15 mouse cellular contexts compared by ENCODE assay signal in genomic region chr4:133820166-133820565, GRCm38 (mm10).
DNase-seq lines count a peak whose midpoint lies in the region; ATAC-seq and TF ChIP-seq lines count a peak whose summit lies in the region.
"Had no signal": no experiment of that assay in that cellular context is flagged by ENCODE, and none has a peak within 500 bp of the region (broad histone marks: within the 10 kb centered on the region; RNA-seq: fewer than 3 reads in every experiment).

No protein-coding gene starts in this region.

- H3K27ac ChIP-seq in layer of hippocampus, adult 2 months: peak overlapping the region; percentile 70
- H3K27ac ChIP-seq in MEL (ENCODE audit: control insufficient read depth, low read depth, low read length): peak overlapping the region; percentile 55; the same call in 1 of the 2 replicates
- 0 out of 2 replicates have a peak overlapping the region, but pooled peaks have one; percentile 18 for H3K27ac ChIP-seq in cortical plate, adult 2 months (ENCODE audit: insufficient read depth, low read length)
- H3K27ac ChIP-seq in olfactory bulb, adult 2 months (ENCODE audit: insufficient read depth, low read depth, low read length): peak overlapping the region; percentile 12; the same call in 1 of the 2 replicates
- no peak overlapping the region for H3K27ac ChIP-seq in forebrain, embryonic 11.5 days (ENCODE audit: low read depth, low read length)
- H3K27ac ChIP-seq: forebrain, embryonic 15.5 days; heart, embryonic 13.5 days; limb, embryonic 13.5 days; neural tube, embryonic 15.5 days had no signal

- ATAC-seq in cerebellum, adult (ENCODE audit: insufficient number of reproducible peaks, low FRiP score, low TSS enrichment): no peak
- no peak for ATAC-seq in forebrain, embryonic 11.5 days (replicated peaks; ENCODE audit: low FRiP score)
- ATAC-seq: forebrain, embryonic 15.5 days had no signal

- H3K27me3 ChIP-seq in MEL (ENCODE audit: control insufficient read depth in 1 of 2, insufficient read depth in 2 of 2, low read length in 2 of 2): no peaks in the 10 kb centered on the region
- H3K27me3 ChIP-seq in forebrain, embryonic 11.5 days (ENCODE audit: control insufficient read depth, insufficient read depth, low read length): no peaks in the 10 kb centered on the region
- H3K27me3 ChIP-seq: forebrain, embryonic 15.5 days; heart, embryonic 13.5 days; limb, embryonic 13.5 days; megakaryocyte, embryonic 14.5 days; neural tube, embryonic 15.5 days had no signal

- peak; percentile 3; the same call in 1 of the 2 replicates for TF ChIP-seq RAD21 in MEL (IDR thresholded peaks at IDR 0.05; ENCODE audit: low read depth, low read length)

- no peak for TF ChIP-seq CTCF in layer of hippocampus, adult 2 months (conservative IDR thresholded peaks at IDR 0.05)
- no peak for TF ChIP-seq CTCF in MEL (IDR thresholded peaks at IDR 0.05 in 2 of 3, conservative IDR thresholded peaks at IDR 0.05 in 1 of 3; ENCODE audit: control insufficient read depth in 1 of 3, insufficient read depth in 1 of 3, low read depth in 2 of 3, low read length in 3 of 3, poor library complexity in 1 of 3, severe bottlenecking in 1 of 3)
- TF ChIP-seq CTCF in cortical plate, adult 2 months (IDR thresholded peaks at IDR 0.05; ENCODE audit: extremely low read depth, insufficient read depth, low read length): no peak
- TF ChIP-seq CTCF in olfactory bulb, adult 2 months (IDR thresholded peaks at IDR 0.05; ENCODE audit: insufficient read depth, low read depth, low read length): no peak

- no peak for TF ChIP-seq EP300 in MEL (IDR thresholded peaks at IDR 0.05; ENCODE audit: low read depth in 1 of 2, low read length in 2 of 2)

- H3K4me1 ChIP-seq in MEL (ENCODE audit: control insufficient read depth in 1 of 2, insufficient read depth in 2 of 2, low read length in 2 of 2): peaks cover 2 to 24% of the 10 kb centered on the region in 2 experiments
- peaks cover 1% of the 10 kb centered on the region; the same call in 1 of the 2 replicates for H3K4me1 ChIP-seq in cortical plate, adult 2 months (ENCODE audit: control insufficient read depth, insufficient read depth, low read length)
- H3K4me1 ChIP-seq in olfactory bulb, adult 2 months (ENCODE audit: control insufficient read depth, insufficient read depth, low read length): no peaks in the 10 kb centered on the region
- peaks cover 10% of the 10 kb centered on the region for H3K4me1 ChIP-seq in forebrain, embryonic 11.5 days (replicated peaks; ENCODE audit: control insufficient read depth, insufficient read depth, low read length)

- no peak for TF ChIP-seq POLR2A in MEL (IDR thresholded peaks at IDR 0.05; ENCODE audit: control insufficient read depth in 1 of 2, insufficient read depth in 1 of 2, low read depth in 1 of 2, low read length in 2 of 2, poor library complexity in 1 of 2)
- no peak for TF ChIP-seq POLR2A in cortical plate, adult 2 months (IDR thresholded peaks at IDR 0.05; ENCODE audit: extremely low read depth, insufficient read depth, low read length)
- TF ChIP-seq POLR2A in olfactory bulb, adult 2 months (IDR thresholded peaks at IDR 0.05; ENCODE audit: insufficient read depth, low read depth, low read length): no peak

- DNase-seq in layer of hippocampus, adult 2 months (ENCODE audit: low spot score in 2 of 2): no peak
- DNase-seq in layer of hippocampus, adult 11-12 months (ENCODE audit: low spot score): no peak
- no peak for DNase-seq in MEL (ENCODE audit: low read depth, low spot score)
- no peak for DNase-seq in forebrain, embryonic 11.5 days (ENCODE audit: low spot score)
- DNase-seq: gastrocnemius, postnatal 10 days; layer of hippocampus, postnatal 36 days; spleen, adult 18-20 months had no signal

- no peak overlapping the region for H3K4me3 ChIP-seq in layer of hippocampus, adult 2 months
- peak overlapping the region; percentile 53 to 59 for H3K4me3 ChIP-seq in MEL (ENCODE audit: control insufficient read depth in 1 of 2, insufficient read depth in 1 of 2, low read depth in 2 of 2, low read length in 2 of 2)
- H3K4me3 ChIP-seq in cortical plate, adult 2 months (ENCODE audit: insufficient read depth, low read length): no peak overlapping the region
- no peak overlapping the region for H3K4me3 ChIP-seq in olfactory bulb, adult 2 months (ENCODE audit: insufficient read depth, low read depth, low read length)
- no peak overlapping the region for H3K4me3 ChIP-seq in forebrain, embryonic 11.5 days (ENCODE audit: low read depth, low read length)
- H3K4me3 ChIP-seq: forebrain, embryonic 15.5 days; heart, embryonic 13.5 days; limb, embryonic 13.5 days; neural tube, embryonic 15.5 days had no signal

- H3K4me2 ChIP-seq in forebrain, embryonic 11.5 days (ENCODE audit: low read depth, low read length, severe bottlenecking): no peak overlapping the region
- H3K4me2 ChIP-seq: forebrain, embryonic 15.5 days; limb, embryonic 13.5 days; neural tube, embryonic 15.5 days had no signal

- H3K79me2 ChIP-seq in MEL (ENCODE audit: control insufficient read depth, insufficient read depth, low read length, poor library complexity): no peaks in the 10 kb centered on the region; the same call in 1 of the 2 replicates

- 35% methylated on average over 4 of the region's 4 CpGs for WGBS in olfactory bulb, adult 2 months
- WGBS in forebrain, embryonic 11.5 days: 57% methylated on average over 4 of the region's 4 CpGs

- H3K36me3 ChIP-seq in MEL (ENCODE audit: control insufficient read depth in 1 of 2, insufficient read depth in 2 of 2, low read length in 2 of 2): peaks cover 0 to 18% of the 10 kb centered on the region in 2 experiments; a peak in 2 of 4 replicates
- no peaks in the 10 kb centered on the region for H3K36me3 ChIP-seq in forebrain, embryonic 11.5 days (ENCODE audit: control insufficient read depth, insufficient read depth, low read length)
- H3K36me3 ChIP-seq: forebrain, embryonic 15.5 days; heart, embryonic 13.5 days; limb, embryonic 13.5 days; neural tube, embryonic 15.5 days had no signal

- peak overlapping the region; percentile 75 for H3K9ac ChIP-seq in MEL (ENCODE audit: control insufficient read depth, low read depth, low read length, poor library complexity, severe bottlenecking)
- no peak overlapping the region for H3K9ac ChIP-seq in forebrain, embryonic 11.5 days (ENCODE audit: low read length)
- H3K9ac ChIP-seq: forebrain, embryonic 15.5 days; heart, embryonic 13.5 days; neural tube, embryonic 15.5 days had no signal

- H3K9me3 ChIP-seq in MEL (replicated peaks; ENCODE audit: insufficient read depth, low read length): no peaks in the 10 kb centered on the region
- H3K9me3 ChIP-seq in forebrain, embryonic 11.5 days (ENCODE audit: control insufficient read depth, low read length): no peaks in the 10 kb centered on the region
- H3K9me3 ChIP-seq: forebrain, embryonic 15.5 days; heart, embryonic 13.5 days; limb, embryonic 13.5 days; megakaryocyte, embryonic 14.5 days; neural tube, embryonic 15.5 days had no signal

TF ChIP-seq in MEL, 35 proteins besides CTCF, POLR2A, EP300 and RAD21:
- TF ChIP-seq TBP (IDR thresholded peaks at IDR 0.05; ENCODE audit: low read depth, low read length) (no peak), ZNF384 (IDR thresholded peaks at IDR 0.05; ENCODE audit: low read depth, low read length) (peak; percentile 69)

Comparison
In these comparisons a context has a peak if more than half of its experiments do, and no peak if none do; other contexts are left out.
1. H3K4me3 ChIP-seq: peak in MEL (2 of 2); none in layer of hippocampus, adult 2 months (single experiment), cortical plate, adult 2 months (single experiment), olfactory bulb, adult 2 months (single experiment) and forebrain, embryonic 11.5 days (single experiment).